Mouse (Mus musculus) embryonic fibroblast, embryonic 13.5 days (primary cell): ENCODE measurements around the gene Gpatch8. TPM values are rescaled to one million over a fixed set of nuclear protein-coding genes. Genes with fewer than 3 reads are reported as not detected.

Experiments used
- H3K27ac ChIP-seq: 2 replicates; pipeline ENCODE4 v1.5.1; 2012; ENCODE audit warnings: low read length, control low read depth, inconsistent platforms; ENCODE audit not compliant: insufficient read depth
- H3K4me1 ChIP-seq: 2 replicates; pipeline ENCODE4 v1.6.1; 2011; ENCODE audit warnings: low read length; ENCODE audit not compliant: control insufficient read depth, insufficient read depth
- H3K4me3 ChIP-seq: 2 replicates; pipeline ENCODE4 v1.5.1; 2011; ENCODE audit warnings: mild to moderate bottlenecking, control low read depth, low read length; ENCODE audit not compliant: insufficient read depth
- CTCF ChIP-seq: IDR thresholded peaks from 2 replicates; pipeline ENCODE4 v1.5.1; 2011; ENCODE audit warnings: mild to moderate bottlenecking, control low read depth, low read length, moderate library complexity, borderline replicate concordance; ENCODE audit not compliant: insufficient read depth
- POLR2A ChIP-seq: IDR thresholded peaks from 2 replicates; pipeline ENCODE4 v1.6.1; 2011; ENCODE audit warnings: low read depth, mild to moderate bottlenecking, control low read depth, low read length, moderate library complexity
- polyA plus RNA-seq: library from polyadenylated mRNA; stranded (reverse); fragments of >200 nt; gene quantifications from 2 replicates; pipeline ENCODE4 v1.2.4, GENCODE M21; 2011; ENCODE audit warnings: low read depth; ENCODE audit not compliant: missing spikeins, insufficient read length

Gene Gpatch8
- polyA plus RNA-seq: 36.6 and 40.7 TPM in 2 replicates

- TF ChIP-seq CTCF: no peak
- TF ChIP-seq POLR2A: peak; percentile 93
Observed at GRCm38 (mm10) chr11:102556031-102556715, at the start of gene Gpatch8. Gene Gpatch8, minus strand, starts transcription at chr11:102556392.

GRCm38 (mm10) chr11:102604777-102605552, 48.8 kb upstream of the Gpatch8 start:
- TF ChIP-seq CTCF (no peak), POLR2A (0 out of 2 replicates have a peak, but pooled peaks have one; percentile 28)
- H3K4me3 ChIP-seq: peak overlapping the region; percentile 93
- peaks cover 11% of the 10 kb centered on the region for H3K4me1 ChIP-seq
- H3K27ac ChIP-seq: peak overlapping the region; percentile 72

More at GRCm38 (mm10) chr11:102556031-102556715, at the start of gene Gpatch8:
- H3K27ac ChIP-seq: peak within 1 kb of the TSS; percentile 75
- peak within 1 kb of the TSS; percentile 92 for H3K4me3 ChIP-seq
- no peaks in the 10 kb centered on the region for H3K4me1 ChIP-seq

GRCm38 (mm10) chr11:102604010-102604584, 47.9 kb upstream of the Gpatch8 start, which contains the start of gene Fzd2:
Gene Fzd2, plus strand, starts transcription at chr11:102604396.
- TF ChIP-seq CTCF: no peak
- TF ChIP-seq POLR2A: peak; percentile 93
- H3K4me3 ChIP-seq: peak within 1 kb of the TSS; percentile 93
- H3K27ac ChIP-seq: peak within 1 kb of the TSS; percentile 99
- H3K4me1 ChIP-seq: peaks cover 7% of the 10 kb centered on the region

- Histone ChIP-seq H3K27ac (peak overlapping the region; percentile 99), H3K4me1 (peaks cover under 1% of the 10 kb centered on the region; the same call in 1 of the 2 replicates), H3K4me3 (peak overlapping the region; percentile 63)
- no peak; the same call in 1 of the 2 replicates for TF ChIP-seq POLR2A
- TF ChIP-seq CTCF: no peak
Observed at GRCm38 (mm10) chr11:102603496-102603850, 47.3 kb upstream of the Gpatch8 start.

GRCm38 (mm10) chr11:102602816-102603495, 46.8 kb upstream of the Gpatch8 start:
- Histone ChIP-seq H3K27ac (peak overlapping the region; percentile 99), H3K4me1 (no peaks in the 10 kb centered on the region), H3K4me3 (peak overlapping the region; percentile 63)
- no peak for TF ChIP-seq CTCF
- peak; percentile 84 for TF ChIP-seq POLR2A

GRCm38 (mm10) chr11:102599912-102600311, 43.7 kb upstream of the Gpatch8 start:
- no peak overlapping the region for H3K4me3 ChIP-seq
- H3K27ac ChIP-seq: no peak overlapping the region
- H3K4me1 ChIP-seq: no peaks in the 10 kb centered on the region
- TF ChIP-seq CTCF (no peak), POLR2A (no peak)

GRCm38 (mm10) chr11:102595341-102595820, 39.2 kb upstream of the Gpatch8 start:
- H3K4me3 ChIP-seq: no peak overlapping the region
- no peak overlapping the region for H3K27ac ChIP-seq
- TF ChIP-seq POLR2A (no peak), CTCF (no peak)
- H3K4me1 ChIP-seq: no peaks in the 10 kb centered on the region; the same call in 1 of the 2 replicates

GRCm38 (mm10) chr11:102587554-102587953, 31.4 kb upstream of the Gpatch8 start:
- no peaks in the 10 kb centered on the region for H3K4me1 ChIP-seq
- TF ChIP-seq POLR2A: no peak
- TF ChIP-seq CTCF: no peak
- H3K4me3 ChIP-seq: no peak overlapping the region
- no peak overlapping the region for H3K27ac ChIP-seq

GRCm38 (mm10) chr11:102586445-102587130, 30.4 kb upstream of the Gpatch8 start:
- TF ChIP-seq POLR2A (no peak), CTCF (no peak)
- Histone ChIP-seq H3K4me1 (peaks cover 5% of the 10 kb centered on the region; the same call in 1 of the 2 replicates), H3K4me3 (no peak overlapping the region), H3K27ac (no peak overlapping the region)
